Mouse (Mus musculus) left cerebral cortex, postnatal 36 days (tissue): ENCODE measurements around the gene Ntmt1. TPM values are rescaled to one million over a fixed set of nuclear protein-coding genes. Genes with fewer than 3 reads are reported as not detected.

Experiments
- DNase-seq, 2 experiments: peaks; one replicate each; pipeline ENCODE4 v3.0.0; 2021 to 2022; ENCODE audit warnings: low spot score in 2 of 2, mixed read lengths in 1 of 2
- intact Hi-C: fragments of 180-260 bp; cut with DNase I; formaldehyde crosslinking; loops from one replicate; pipeline ENCODE4 v1.15.1; 2025
- total RNA-seq, 2 experiments: library from RNA; stranded (reverse); gene quantifications; 2 replicates each; pipeline ENCODE4 v1.2.3; 2021

The Ntmt1 gene
- total RNA-seq, 2 experiments from 2014 or later = 35.4 to 36.3 TPM

DNA sequence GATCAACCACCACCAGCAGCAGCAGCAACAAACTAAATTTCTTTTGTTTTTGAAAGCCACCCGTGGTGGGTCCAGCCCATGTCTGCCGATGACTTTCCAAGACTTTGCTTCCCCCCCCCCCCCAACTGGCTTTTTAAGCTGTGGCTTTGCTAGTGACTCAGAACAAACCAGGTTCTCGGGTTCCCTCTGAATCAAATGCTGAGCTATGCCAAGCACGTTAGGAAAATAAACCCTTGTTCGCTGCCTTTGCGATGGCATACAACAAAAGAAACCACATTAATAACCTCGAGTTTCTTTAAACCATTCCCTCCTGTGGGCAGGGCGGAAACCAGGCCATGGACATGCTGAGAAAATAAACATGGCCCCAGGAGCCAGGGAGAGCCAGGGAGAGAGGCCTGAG, 40.6 kb downstream of the Ntmt1 start:
- intact Hi-C loops = no loop called here
- no peak for DNase-seq

DNA sequence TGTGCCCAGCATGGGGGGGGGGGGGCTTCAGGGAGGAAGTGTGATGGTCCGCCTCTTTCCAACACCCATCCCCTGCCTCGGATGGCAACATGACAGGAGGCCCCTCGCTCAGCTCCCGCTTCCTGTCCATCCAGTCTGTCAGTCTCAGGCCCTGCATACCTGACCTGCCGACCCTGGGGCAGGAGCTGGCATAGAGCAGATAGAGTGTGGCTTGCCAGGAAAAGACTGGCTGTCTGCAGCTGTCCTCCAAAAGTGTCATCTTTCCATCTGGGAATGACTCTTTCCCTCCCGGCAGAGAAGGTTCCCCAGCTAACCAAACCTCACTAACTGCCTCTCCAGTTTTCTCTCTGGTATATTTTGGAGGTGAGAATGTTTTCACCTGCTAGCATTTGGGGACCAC, 43.0 kb downstream of the Ntmt1 start:
- no peak for DNase-seq
- intact Hi-C loops = no loop called here

DNA sequence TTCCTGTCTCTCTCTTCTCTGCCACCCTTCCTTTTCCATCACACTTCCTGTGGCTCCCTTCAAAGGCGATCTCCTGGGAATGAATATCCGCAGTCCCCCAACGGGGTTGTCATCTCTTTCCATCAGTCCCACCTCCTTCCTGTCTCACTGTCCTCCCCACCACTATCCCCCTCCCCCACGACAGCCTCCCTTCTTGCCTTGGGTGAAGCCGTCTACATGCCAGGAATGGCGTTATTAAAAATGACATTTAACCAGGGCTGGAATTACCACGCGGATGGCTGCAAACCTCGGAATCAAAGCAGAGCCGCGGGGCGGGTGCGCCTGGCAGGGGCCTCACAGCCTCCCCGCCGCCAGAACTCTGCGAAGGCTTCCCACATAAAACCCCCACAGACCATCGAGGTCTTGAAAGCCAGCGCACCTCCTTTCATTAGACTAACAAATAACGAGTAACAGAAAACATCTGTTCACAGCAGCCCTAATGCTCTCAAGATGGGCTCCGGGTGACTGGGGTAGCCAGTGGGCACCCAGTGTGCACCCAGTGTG, 45.2 kb downstream of the Ntmt1 start:
- intact Hi-C loops = no loop called here
- no peak for DNase-seq

DNA sequence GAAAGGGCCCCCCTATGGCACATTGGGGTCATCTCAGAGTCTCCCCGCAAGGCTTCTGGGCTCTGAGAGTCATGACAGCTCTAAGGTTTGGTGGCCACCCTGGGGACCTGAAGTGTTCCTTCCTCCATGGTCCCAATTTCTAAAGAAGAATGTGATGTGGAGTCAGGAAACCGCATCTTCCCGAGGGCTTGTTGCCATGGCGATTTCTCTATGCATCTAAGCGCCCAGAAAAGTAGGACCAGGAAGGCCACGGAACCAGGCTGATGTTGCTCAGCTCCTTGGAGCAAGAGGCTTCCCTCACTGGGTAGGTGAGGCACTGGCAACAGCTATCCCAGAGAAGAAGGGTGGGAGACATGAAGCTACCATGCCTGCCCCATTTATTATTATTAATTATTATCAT, 49.5 kb downstream of the Ntmt1 start:
- intact Hi-C loops = no loop called here
- peak in 1 of 2 experiments; percentile 24 for DNase-seq

DNA sequence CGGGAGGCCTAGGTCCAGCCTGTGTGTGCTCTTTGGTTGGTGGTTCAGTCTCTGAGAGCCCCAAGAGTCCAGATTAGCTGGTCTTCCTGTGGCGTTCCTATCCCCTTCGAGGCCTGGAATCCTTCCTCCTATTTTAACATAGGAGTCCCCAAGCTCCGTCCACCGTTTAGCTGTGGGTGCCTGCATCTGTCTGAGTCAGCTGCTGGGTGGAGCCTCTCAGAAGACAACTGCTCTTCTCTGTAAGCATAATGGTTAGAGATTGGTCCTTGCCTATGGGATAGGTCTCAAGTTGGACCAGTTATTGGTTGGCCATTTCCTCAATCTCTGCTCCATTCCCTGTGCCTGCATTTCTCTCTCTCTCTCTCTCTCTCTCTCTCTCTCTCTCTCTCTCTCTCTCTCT, 52.2 kb downstream of the Ntmt1 start:
- intact Hi-C loops = no loop called here
- DNase-seq = no peak

DNA sequence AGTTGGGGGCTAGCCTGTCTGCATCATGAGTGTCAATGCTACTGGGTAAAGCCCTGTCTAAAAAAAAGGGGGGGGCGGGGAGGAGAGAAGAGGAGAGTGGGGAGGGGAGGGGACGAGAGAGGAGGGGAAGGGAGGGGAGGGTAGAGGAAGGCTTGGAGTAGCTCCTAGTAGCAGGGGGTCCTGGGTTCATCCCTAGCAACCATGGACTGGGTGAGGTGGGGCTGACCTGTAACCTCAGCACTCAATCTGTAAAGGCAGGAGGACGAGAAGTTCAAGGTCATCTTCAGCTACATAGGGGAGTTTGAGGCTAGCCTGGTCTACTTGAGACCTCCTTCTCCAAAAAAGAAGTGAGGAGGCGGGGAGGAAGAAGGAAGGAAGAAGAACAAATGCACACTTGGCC, 54.5 kb downstream of the Ntmt1 start:
- DNase-seq = no peak
- intact Hi-C loops = no loop called here

DNA sequence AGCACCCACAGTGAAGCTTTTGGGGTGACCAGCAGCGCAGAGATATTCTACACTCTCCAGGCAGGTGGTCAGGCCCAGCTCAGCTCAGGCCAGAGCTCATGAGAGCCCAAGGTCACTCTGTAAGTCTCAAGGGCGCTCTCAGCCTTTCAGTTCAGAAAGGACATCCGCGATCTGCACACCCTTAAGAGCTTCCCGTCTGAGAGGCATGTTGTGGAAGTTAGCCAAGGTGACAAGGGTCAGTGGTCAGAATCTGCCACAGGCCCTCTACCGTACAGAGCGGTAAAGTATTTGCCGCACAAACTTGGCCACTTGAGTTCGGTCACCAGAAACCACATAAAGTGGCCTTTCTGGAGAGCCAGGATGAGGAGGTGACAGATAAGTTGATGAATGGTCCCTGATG, 55.9 kb downstream of the Ntmt1 start:
- DNase-seq = no peak
- intact Hi-C loops = no loop called here

DNA sequence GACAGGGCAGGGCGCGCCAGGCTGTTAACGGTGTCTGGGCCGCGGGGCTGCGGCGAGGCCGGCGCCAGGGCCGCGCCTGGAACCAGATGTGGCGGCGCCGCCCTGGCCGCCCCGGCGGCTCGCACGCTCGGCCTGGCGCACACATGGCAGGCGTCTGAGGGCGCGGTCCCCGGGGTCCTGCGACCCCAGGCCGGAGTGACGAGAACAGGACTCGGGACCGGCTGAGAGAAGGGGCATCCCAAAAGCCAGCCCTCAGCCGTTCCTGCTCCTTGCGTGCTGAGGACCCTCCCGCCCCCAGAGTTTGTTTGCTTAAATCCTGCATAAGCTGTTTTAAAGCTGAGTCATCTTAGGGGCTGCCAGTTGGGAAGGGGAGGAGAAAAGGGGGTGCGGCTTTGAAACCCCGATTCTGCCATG, 57.3 kb downstream of the Ntmt1 start:
- intact Hi-C loops = no loop called here
- no peak for DNase-seq

DNA sequence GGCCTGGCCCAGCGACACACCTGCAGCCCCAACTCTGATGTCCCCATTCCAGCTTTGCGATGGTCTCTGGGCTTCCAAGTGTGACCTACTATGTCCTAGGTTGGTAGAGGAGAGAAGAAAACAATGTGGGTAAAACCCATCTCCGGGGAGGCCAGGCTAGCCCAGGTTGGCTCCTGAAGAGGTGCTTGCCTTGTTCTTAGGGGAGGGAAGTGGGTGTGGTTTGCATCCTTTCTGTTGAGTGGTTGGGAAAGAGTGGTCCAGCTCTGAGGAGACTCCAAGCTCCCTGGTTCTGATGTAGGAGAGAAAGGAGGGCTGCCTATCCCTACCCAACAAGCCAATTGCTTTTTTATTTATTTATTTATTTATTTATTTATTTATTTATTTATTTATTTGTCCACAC, 57.8 kb downstream of the Ntmt1 start:
- intact Hi-C loops = no loop called here
- no peak for DNase-seq

DNA sequence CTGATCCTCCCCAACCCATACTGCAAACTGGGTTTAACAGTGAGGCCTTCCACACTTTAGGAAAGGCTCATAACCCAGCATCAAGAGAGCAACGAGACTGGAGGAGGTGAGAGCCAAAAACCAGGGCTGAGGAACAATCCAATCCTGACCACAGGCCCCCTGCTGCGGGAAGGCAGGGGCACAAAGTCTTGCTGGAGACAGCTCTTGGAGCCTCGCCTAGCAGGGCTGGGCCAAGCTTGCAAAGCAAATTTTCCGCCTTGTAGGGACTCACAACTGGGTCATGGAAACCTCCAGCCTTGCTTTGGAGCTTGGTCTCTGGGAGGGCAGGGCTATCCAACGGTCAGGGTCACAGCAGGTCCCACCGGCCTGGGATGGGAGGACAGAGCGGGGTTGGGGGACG, 63.2 kb downstream of the Ntmt1 start:
- intact Hi-C loops = no loop called here
- DNase-seq = no peak

Other genes starting within 250 kb of the Ntmt1 start
- 1 to 10 TPM; 3.9 to 8.0 TPM for gene Cstad, start 212.8 kb upstream of the Ntmt1 start, total RNA-seq
- gene 1700001O22Rik, start 4.2 kb upstream of the Ntmt1 start, total RNA-seq = 1 to 10 TPM; 6.7 to 8.5 TPM
- gene Asb6, start 22.5 kb downstream of the Ntmt1 start, total RNA-seq = 10 to 100 TPM; 36.1 to 39.8 TPM
- 1 to 10 TPM; 1.0 to 2.8 TPM for gene Prrx2, start 27.1 kb downstream of the Ntmt1 start, total RNA-seq
- 1 to 10 TPM; 4.9 to 5.0 TPM for gene Ptges, start 122.0 kb downstream of the Ntmt1 start, total RNA-seq
- 10 to 100 TPM; 28.4 to 31.8 TPM for gene Tor1b, start 145.1 kb downstream of the Ntmt1 start, total RNA-seq
- gene Tor1a, start 160.1 kb downstream of the Ntmt1 start, total RNA-seq = 10 to 100 TPM; 36.7 to 46.5 TPM
- 10 to 100 TPM; 63.9 to 66.9 TPM for gene BC005624, start 174.4 kb downstream of the Ntmt1 start, total RNA-seq
- 10 to 100 TPM; 74.1 to 80.2 TPM for gene Usp20, start 174.5 kb downstream of the Ntmt1 start, total RNA-seq